Mouse (Mus musculus): ENCODE measurements around the gene Tex52. TPM values are rescaled to one million over a fixed set of nuclear protein-coding genes. Genes with fewer than 3 reads are reported as not detected.

Tex52 gene
- polyA plus RNA-seq, 1 experiment from 2014 or later, result 1.2 TPM

- H3K4me3 ChIP-seq, result no peak overlapping the region
- H3K4me1 ChIP-seq, result no peaks in the 10 kb centered on the region
- H3K27me3 ChIP-seq, result no peaks in the 10 kb centered on the region
- H3K4me2 ChIP-seq, result no peak overlapping the region
- H3K9ac ChIP-seq, result no peak overlapping the region
- H3K36me3 ChIP-seq (ENCODE audit: poor library complexity, severe bottlenecking), result no peaks in the 10 kb centered on the region
- no peak for ATAC-seq
- WGBS, result 82% methylated on average over 7 of the region's 7 CpGs
- H3K27ac ChIP-seq, result no peak overlapping the region
- H3K9me3 ChIP-seq (replicated peaks), result no peaks in the 10 kb centered on the region
These were observed 8.5 kb downstream of the Tex52 start for GRCm38 (mm10) chr6:128383752-128384151.

GRCm38 (mm10) chr6:128385026-128385425 is 9.8 kb downstream of the Tex52 start:
- no peaks in the 10 kb centered on the region for H3K4me1 ChIP-seq
- H3K4me3 ChIP-seq, result no peak overlapping the region
- H3K27ac ChIP-seq, result no peak overlapping the region
- WGBS, result 91% methylated on average over 1 of the region's 1 CpGs
- H3K4me2 ChIP-seq, result no peak overlapping the region
- no peaks in the 10 kb centered on the region for H3K9me3 ChIP-seq (replicated peaks)
- H3K9ac ChIP-seq, result no peak overlapping the region
- no peak for ATAC-seq
- no peaks in the 10 kb centered on the region for H3K27me3 ChIP-seq
- H3K36me3 ChIP-seq (ENCODE audit: poor library complexity, severe bottlenecking), result no peaks in the 10 kb centered on the region

GRCm38 (mm10) chr6:128389185-128389584 is 13.9 kb downstream of the Tex52 start:
- WGBS, result 81% methylated on average over 1 of the region's 1 CpGs
- Histone ChIP-seq H3K9ac (no peak overlapping the region), H3K27me3 (no peaks in the 10 kb centered on the region), H3K4me2 (no peak overlapping the region), H3K36me3 (ENCODE audit: poor library complexity, severe bottlenecking) (no peaks in the 10 kb centered on the region), H3K9me3 (replicated peaks) (no peaks in the 10 kb centered on the region), H3K4me3 (no peak overlapping the region), H3K27ac (no peak overlapping the region), H3K4me1 (no peaks in the 10 kb centered on the region)
- no peak for ATAC-seq

- Histone ChIP-seq H3K36me3 (ENCODE audit: poor library complexity, severe bottlenecking) (no peaks in the 10 kb centered on the region), H3K27me3 (no peaks in the 10 kb centered on the region), H3K9ac (no peak overlapping the region), H3K27ac (no peak overlapping the region), H3K9me3 (replicated peaks) (no peaks in the 10 kb centered on the region), H3K4me2 (no peak overlapping the region), H3K4me3 (no peak overlapping the region), H3K4me1 (no peaks in the 10 kb centered on the region)
- no peak for ATAC-seq
- 62% methylated on average over 1 of the region's 1 CpGs for WGBS
These were observed 15.4 kb downstream of the Tex52 start for GRCm38 (mm10) chr6:128390683-128391082.

- H3K4me2 ChIP-seq, result no peak overlapping the region
- ATAC-seq, result no peak
- WGBS, result 81% methylated on average over 7 of the region's 7 CpGs
These were observed 22.5 kb downstream of the Tex52 start for GRCm38 (mm10) chr6:128397574-128398261.

GRCm38 (mm10) chr6:128398996-128399395 is 23.7 kb downstream of the Tex52 start, which contains the start of gene Nrip2:
Gene Nrip2, plus strand, starts transcription at chr6:128399296.
- WGBS, result 86% methylated on average over 3 of the region's 3 CpGs
- Histone ChIP-seq H3K27ac (peak within 1 kb of the TSS; percentile 4; the same call in 1 of the 2 replicates), H3K4me2 (peak within 1 kb of the TSS; percentile 37), H3K4me1 (peaks cover 11% of the 10 kb centered on the region; the same call in 1 of the 2 replicates), H3K27me3 (no peaks in the 10 kb centered on the region), H3K36me3 (ENCODE audit: poor library complexity, severe bottlenecking) (no peaks in the 10 kb centered on the region), H3K9me3 (replicated peaks) (no peaks in the 10 kb centered on the region), H3K9ac (peak within 1 kb of the TSS; percentile 27; the same call in 1 of the 2 replicates), H3K4me3 (peak within 1 kb of the TSS; percentile 3)
- no peak for ATAC-seq

More at GRCm38 (mm10) chr6:128397574-128398261, 22.5 kb downstream of the Tex52 start:
- H3K27ac ChIP-seq, result no peak overlapping the region
- H3K4me3 ChIP-seq, result no peak overlapping the region
- no peaks in the 10 kb centered on the region for H3K36me3 ChIP-seq (ENCODE audit: poor library complexity, severe bottlenecking)
- H3K27me3 ChIP-seq, result no peaks in the 10 kb centered on the region
- no peak overlapping the region for H3K9ac ChIP-seq
- H3K4me1 ChIP-seq, result peaks cover 11% of the 10 kb centered on the region; the same call in 1 of the 2 replicates
- H3K9me3 ChIP-seq (replicated peaks), result no peaks in the 10 kb centered on the region

- ATAC-seq, result peak; percentile 80
- peak overlapping the region; percentile 3 for H3K4me3 ChIP-seq
- 26% methylated on average over 13 of the region's 21 CpGs for WGBS
These were observed 24.3 kb downstream of the Tex52 start for GRCm38 (mm10) chr6:128399421-128400185.

GRCm38 (mm10) chr6:128404708-128405107 is 29.5 kb downstream of the Tex52 start:
- Histone ChIP-seq H3K27ac (no peak overlapping the region), H3K4me3 (no peak overlapping the region), H3K36me3 (ENCODE audit: poor library complexity, severe bottlenecking) (peaks cover 40% of the 10 kb centered on the region), H3K27me3 (no peaks in the 10 kb centered on the region), H3K4me1 (peaks cover 5% of the 10 kb centered on the region; the same call in 1 of the 2 replicates), H3K4me2 (no peak overlapping the region), H3K9ac (no peak overlapping the region), H3K9me3 (replicated peaks) (no peaks in the 10 kb centered on the region)
- no peak for ATAC-seq
- WGBS, result 57% methylated on average over 5 of the region's 5 CpGs

More at GRCm38 (mm10) chr6:128399421-128400185, 24.3 kb downstream of the Tex52 start:
- Histone ChIP-seq H3K27me3 (no peaks in the 10 kb centered on the region), H3K4me1 (peaks cover 11% of the 10 kb centered on the region; the same call in 1 of the 2 replicates), H3K27ac (peak overlapping the region; percentile 4; the same call in 1 of the 2 replicates), H3K4me2 (peak overlapping the region; percentile 37), H3K9ac (peak overlapping the region; percentile 27; the same call in 1 of the 2 replicates), H3K9me3 (replicated peaks) (no peaks in the 10 kb centered on the region), H3K36me3 (ENCODE audit: poor library complexity, severe bottlenecking) (no peaks in the 10 kb centered on the region)

GRCm38 (mm10) chr6:128408544-128409125 is 33.4 kb downstream of the Tex52 start:
- no peaks in the 10 kb centered on the region for H3K9me3 ChIP-seq (replicated peaks)
- no peak for ATAC-seq

GRCm38 (mm10) chr6:128410305-128410704 is 35.0 kb downstream of the Tex52 start:
- Histone ChIP-seq H3K27ac (no peak overlapping the region), H3K4me2 (no peak overlapping the region), H3K4me1 (no peaks in the 10 kb centered on the region), H3K27me3 (no peaks in the 10 kb centered on the region), H3K9ac (no peak overlapping the region), H3K36me3 (ENCODE audit: poor library complexity, severe bottlenecking) (peaks cover 85% of the 10 kb centered on the region), H3K4me3 (no peak overlapping the region), H3K9me3 (replicated peaks) (no peaks in the 10 kb centered on the region)
- 95% methylated on average over 13 of the region's 13 CpGs for WGBS
- ATAC-seq, result no peak

More at GRCm38 (mm10) chr6:128408544-128409125, 33.4 kb downstream of the Tex52 start:
- Histone ChIP-seq H3K27me3 (no peaks in the 10 kb centered on the region), H3K4me1 (no peaks in the 10 kb centered on the region), H3K27ac (no peak overlapping the region), H3K36me3 (ENCODE audit: poor library complexity, severe bottlenecking) (peaks cover 77% of the 10 kb centered on the region), H3K9ac (no peak overlapping the region), H3K4me3 (no peak overlapping the region), H3K4me2 (no peak overlapping the region)
- WGBS, result 92% methylated on average over 7 of the region's 7 CpGs

GRCm38 (mm10) chr6:128411115-128411514 is 35.9 kb downstream of the Tex52 start:
- no peaks in the 10 kb centered on the region for H3K27me3 ChIP-seq
- WGBS, result 23% methylated on average over 3 of the region's 3 CpGs
- no peak overlapping the region for H3K27ac ChIP-seq
- no peak overlapping the region for H3K9ac ChIP-seq
- no peaks in the 10 kb centered on the region for H3K9me3 ChIP-seq (replicated peaks)
- no peaks in the 10 kb centered on the region for H3K4me1 ChIP-seq
- H3K36me3 ChIP-seq (ENCODE audit: poor library complexity, severe bottlenecking), result peaks cover 87% of the 10 kb centered on the region
- H3K4me3 ChIP-seq, result no peak overlapping the region
- no peak overlapping the region for H3K4me2 ChIP-seq
- ATAC-seq, result peak; percentile 75

- Histone ChIP-seq H3K36me3 (ENCODE audit: poor library complexity, severe bottlenecking) (peaks cover 40% of the 10 kb centered on the region), H3K9ac (no peak overlapping the region), H3K4me2 (no peak overlapping the region), H3K4me3 (no peak overlapping the region), H3K27ac (no peak overlapping the region), H3K9me3 (replicated peaks) (no peaks in the 10 kb centered on the region), H3K27me3 (no peaks in the 10 kb centered on the region), H3K4me1 (no peaks in the 10 kb centered on the region)
- 92% methylated on average over 5 of the region's 5 CpGs for WGBS
- no peak for ATAC-seq
These were observed 40.9 kb downstream of the Tex52 start for GRCm38 (mm10) chr6:128416169-128416568.

Data from forebrain, embryonic 13.5 days (tissue).